Mouse (Mus musculus) heart, adult 11 months (tissue): ENCODE measurements at regions not wholly inside any gene's neighbourhood (a gene's known extent, or its start where the extent isn't known, plus 50 kb on each side); places are given as distances from the start of the nearest gene placed in this dataset.

Source experiments
- DNase-seq: peaks from one replicate; pipeline ENCODE4 v3.0.0; 2022

DNA sequence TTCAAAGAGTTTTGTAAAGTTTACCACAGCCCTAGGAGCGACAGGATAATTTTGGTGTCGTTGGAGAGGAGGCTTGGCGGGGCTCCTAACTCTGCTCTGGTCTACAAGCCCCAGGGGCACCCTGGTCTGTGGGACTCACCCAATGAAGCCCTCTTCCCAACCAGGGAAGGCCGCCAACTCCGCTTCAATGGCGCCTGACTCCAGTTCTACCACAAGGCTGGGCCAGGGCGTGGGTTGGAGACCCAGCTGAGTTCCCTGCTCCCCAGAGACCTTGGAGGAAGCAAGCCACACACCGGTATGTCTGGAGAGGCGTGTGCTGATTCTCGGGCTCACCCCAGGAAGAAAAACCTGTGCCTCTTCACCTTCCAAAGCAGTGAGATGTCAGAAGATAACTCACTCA is 128.9 kb downstream of the Gadd45g start:
- peak; percentile 95 for DNase-seq

- peak; percentile 99 for DNase-seq
Measured at GRCm38 (mm10) chr13:51975801-51976601, 129.5 kb downstream of the Gadd45g start.

- DNase-seq, result no peak
Measured at GRCm38 (mm10) chr13:51976620-51977214, 130.2 kb downstream of the Gadd45g start.

- no peak for DNase-seq
Measured at GRCm38 (mm10) chr13:51979301-51979977, 133.0 kb downstream of the Gadd45g start.

- no peak for DNase-seq
Measured at GRCm38 (mm10) chr13:51980344-51980743, 133.9 kb downstream of the Gadd45g start.

DNA sequence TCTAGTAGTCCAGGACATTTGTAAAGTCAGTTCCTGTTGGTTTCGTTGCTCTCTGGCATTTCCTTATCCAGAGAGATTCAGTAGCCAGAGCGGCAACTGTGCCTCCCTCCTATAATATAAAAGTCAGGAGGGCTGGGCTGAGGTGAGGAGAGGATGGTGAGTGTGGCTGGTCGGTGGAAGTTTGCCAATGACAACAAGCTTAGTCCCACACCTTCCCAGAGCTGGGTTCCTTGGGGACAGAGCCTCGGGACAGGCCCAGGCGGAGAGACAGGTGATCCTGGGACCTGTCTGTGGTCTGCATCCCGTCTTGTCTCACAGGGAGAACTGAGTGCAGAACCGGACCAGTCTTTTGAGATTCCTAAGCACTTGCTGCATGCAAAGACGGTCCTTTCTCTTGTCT is 136.5 kb downstream of the Gadd45g start:
- DNase-seq, result no peak

- no peak for DNase-seq
Measured at GRCm38 (mm10) chr13:51983575-51983974, 137.1 kb downstream of the Gadd45g start.

DNA sequence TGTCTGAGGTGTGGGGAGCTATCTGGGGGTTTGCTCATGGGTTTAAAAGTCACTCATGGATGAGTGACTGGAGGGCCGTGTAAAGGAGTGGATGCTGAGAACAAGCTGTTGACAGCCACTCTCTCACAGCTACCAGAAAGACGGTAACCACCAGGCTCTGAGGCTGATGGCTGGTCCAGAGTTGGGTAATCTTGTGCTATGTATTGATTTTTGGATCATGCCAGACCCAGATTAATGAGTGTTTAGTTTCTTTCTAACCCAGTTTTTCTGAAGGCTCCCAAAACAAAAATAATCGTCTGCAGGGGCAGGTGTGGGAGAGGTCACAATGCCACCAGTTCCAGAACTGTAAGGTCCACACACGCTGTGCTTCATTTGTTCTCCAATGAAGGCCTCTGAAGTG is 144.9 kb downstream of the Gadd45g start:
- no peak for DNase-seq

DNA sequence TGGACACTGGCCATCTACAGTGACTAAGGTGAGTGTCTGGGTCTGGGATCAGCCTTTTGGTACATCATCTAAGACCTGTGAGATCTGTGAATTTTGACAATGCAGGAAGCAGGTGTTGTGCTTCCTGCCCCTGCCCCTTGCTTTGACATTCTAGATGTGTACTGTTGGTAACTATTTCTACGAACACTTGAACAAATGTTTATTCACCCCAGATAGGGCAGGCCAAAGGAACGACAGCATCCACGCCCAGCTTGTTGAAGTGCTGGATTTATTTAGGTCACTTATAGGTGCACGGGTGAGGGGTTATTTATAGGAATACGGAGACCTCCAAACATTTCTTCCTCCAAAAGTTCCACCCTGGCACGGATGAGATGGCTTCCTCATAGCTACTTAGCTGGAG is 146.4 kb downstream of the Gadd45g start:
- no peak for DNase-seq

GRCm38 (mm10) chr13:51996163-51996562 is 149.7 kb downstream of the Gadd45g start:
- DNase-seq, result no peak

DNA sequence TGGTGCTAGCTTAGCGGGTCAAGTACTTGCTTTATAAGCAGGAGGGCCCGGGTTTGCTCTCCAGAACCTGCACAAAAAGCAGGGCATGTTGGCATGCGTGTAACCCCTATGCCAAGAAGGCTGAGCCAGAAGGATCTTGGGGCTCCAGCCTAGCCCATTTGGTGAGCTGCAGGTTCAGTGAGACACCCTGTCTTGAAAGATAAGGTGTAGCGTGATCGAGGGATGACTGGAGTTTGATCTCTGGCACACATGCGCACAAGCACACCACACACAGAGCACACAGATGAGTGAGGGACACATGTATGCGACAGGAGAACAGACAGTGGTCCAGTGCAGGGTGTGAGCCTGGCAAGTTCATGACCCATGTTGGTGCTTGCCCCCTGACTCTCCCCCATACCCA is 152.1 kb downstream of the Gadd45g start:
- no peak for DNase-seq

GRCm38 (mm10) chr13:52001811-52002210 is 155.3 kb downstream of the Gadd45g start:
- no peak for DNase-seq

DNA sequence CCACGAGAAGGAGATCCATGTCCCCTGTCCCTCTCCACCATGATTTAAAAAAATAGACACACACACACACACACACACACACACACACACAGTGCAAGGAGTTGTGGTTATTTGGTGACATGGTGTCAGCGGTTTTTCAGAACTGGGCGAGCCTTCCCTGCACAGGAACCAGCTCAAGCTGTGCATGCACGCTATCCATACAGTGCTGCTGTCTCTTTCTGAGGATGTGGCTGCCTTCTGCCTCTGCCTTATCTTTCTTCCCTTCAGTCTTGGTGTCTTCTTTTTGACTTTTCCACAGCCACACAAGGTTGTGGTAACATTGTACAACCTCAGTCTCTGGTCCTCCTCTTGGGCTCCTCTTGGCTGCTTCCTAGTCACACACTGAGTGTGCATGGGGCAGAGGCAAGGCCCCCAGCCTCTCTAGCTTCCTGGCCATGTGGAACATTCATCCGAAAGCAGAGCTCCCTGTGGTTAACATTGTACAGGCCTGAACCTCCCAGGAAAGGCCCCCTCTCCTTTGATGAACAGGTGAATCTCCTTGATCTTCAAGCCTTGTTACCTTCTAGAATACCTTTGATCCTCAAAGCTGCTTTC is 157.6 kb downstream of the Gadd45g start:
- DNase-seq, result no peak

GRCm38 (mm10) chr13:52007585-52008395 is 161.3 kb downstream of the Gadd45g start:
- no peak for DNase-seq

- DNase-seq, result no peak
Measured at GRCm38 (mm10) chr13:52009231-52009630, 162.8 kb downstream of the Gadd45g start.

DNA sequence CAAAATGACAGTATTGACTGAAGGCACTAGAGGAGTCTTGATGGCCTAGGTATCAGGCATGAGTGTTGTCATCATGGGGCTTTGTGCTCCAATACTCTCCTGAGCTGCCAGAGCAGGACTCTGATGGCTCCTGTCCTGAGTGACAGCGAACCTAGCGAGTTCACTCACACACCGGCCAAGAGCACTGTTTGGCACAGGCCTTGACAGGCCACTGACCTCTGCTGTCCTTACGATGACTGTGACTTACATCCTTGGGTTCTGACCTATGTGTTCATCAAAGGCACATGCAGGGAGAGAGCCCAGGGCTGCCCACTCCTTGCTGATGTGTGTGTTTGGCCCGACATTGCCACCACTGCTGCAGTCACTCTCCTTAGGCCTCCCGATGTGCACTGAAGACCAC is 163.3 kb downstream of the Gadd45g start:
- no peak for DNase-seq

DNA sequence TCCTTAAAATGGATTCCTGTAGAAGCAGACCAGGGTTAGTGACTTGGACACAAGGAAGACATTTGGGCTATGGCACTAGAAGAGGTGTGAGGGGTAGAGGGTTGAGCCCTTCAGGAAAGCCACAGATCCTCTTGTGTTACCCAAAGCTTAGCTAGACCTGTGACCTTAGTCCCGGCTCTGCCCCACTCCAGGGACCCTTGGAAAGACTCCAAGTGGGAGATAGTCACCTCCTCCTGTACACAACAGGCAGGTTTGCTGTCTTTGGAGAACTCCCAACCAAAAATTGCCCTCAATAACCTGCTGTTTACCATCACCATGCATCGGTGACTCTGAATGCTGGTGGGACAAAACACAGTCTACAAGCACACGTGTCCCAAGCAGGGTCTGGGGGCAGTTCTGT is 164.5 kb downstream of the Gadd45g start:
- no peak for DNase-seq

DNA sequence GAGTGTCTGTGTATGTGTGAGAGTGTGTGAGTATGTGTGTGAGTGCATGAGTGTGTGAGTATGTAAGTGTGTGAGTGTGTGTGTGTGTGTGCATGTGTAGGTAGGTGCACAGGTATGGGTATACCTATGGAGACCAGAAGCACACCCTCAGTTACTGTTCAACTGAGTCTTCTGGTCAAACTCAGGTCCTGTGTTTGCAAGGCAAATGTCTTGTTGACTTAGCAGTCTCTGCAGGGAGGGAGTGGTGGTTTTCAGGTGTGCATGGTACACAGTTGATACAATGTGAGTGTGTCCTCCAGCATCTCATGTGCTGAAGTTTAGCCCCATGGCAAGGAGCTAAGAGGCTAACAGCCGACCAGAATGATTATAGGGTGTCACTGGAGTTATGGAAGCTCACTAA is 166.7 kb downstream of the Gadd45g start:
- no peak for DNase-seq

DNA sequence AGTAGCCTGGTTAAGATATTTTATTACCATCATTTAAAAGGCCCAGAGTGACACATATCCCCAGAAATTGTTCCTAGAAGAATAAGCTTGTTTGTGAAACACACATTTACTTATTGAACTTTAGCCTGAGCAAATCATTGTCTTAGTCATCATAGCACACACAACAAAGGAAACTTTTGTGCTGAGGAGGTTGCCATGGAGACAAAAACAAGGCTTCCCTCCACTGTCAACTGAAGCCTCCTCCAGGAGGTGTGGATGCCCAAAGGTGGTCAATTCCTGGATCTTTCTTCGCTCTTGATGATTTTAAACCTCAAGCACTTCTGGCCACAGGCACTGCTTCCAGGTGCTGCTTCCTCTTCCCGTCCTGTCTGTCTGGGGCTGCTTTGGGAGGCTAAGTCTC is 167.3 kb downstream of the Gadd45g start:
- no peak for DNase-seq

GRCm38 (mm10) chr13:52014566-52014965 is 168.1 kb downstream of the Gadd45g start:
- no peak for DNase-seq

GRCm38 (mm10) chr13:52015066-52015465 is 168.6 kb downstream of the Gadd45g start:
- no peak for DNase-seq

DNA sequence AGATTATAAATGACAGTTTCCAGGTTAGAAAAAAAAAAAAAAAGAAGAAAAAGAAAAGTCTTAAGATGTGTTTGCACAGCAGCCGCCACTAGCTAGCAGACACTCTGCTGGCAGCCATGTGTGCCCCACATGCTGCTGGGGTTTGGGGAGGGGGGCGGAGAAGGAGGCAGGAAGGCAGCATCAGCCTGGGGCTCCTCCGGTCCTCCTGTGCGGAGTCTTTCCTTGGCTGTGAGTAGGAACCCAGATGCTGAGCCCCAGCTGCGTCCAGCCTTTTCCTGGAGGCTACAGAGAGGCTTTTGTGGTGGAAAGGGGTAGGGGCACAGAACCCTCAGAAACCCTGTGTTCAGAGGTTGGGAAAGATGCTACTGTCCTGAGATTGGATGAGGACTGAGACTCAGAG is 169.0 kb downstream of the Gadd45g start:
- DNase-seq, result no peak
